16 mouse cellular contexts compared by ENCODE assay signal in the genomic region with DNA sequence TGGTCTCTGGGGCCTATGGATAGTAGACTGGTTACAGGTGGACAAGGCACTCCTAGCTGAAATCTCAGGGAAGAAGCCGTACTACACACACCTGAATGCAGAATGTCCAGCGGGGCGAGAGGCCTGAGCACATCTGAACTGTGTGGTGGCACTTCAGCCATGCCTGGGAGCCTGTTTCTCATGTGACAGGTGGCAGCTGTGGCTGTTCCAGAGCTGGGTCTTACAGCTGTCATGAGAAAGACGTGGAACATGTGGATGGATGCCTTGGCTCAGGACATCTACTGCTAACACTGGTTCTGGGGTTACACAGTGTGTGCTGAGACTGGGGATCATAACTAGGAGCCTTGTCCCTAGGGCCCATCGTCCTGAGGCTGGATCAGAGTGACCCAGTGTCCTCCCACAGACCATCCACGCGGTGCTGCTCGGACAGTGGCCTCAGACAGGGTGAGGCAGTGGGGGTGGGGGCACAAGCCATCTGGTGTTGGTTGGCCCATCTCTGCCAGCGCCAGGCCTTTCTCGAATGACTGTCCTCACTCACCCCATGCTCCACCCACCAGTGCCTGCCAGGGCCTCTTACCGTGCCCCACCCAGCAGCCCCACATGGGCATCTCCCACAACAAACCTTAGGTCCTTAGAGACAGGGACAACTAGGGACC. TPM values are rescaled to one million over a fixed set of nuclear protein-coding genes. Genes with fewer than 3 reads are reported as not detected.
DNase-seq lines count a peak whose midpoint lies in the region; ATAC-seq and TF ChIP-seq lines count a peak whose summit lies in the region.
"Had no signal": no experiment of that assay in that cellular context is flagged by ENCODE, and none has a peak within 500 bp of the region (broad histone marks: within the 10 kb centered on the region; RNA-seq: fewer than 3 reads in every experiment).

No protein-coding gene starts in this region.

- H3K4me1 ChIP-seq in kidney, postnatal 0 days (replicated peaks; ENCODE audit: insufficient read depth, low read length), result 0 out of 2 replicates have a peak, but pooled peaks cover 3% of the 10 kb centered on the region
- peaks cover 13% of the 10 kb centered on the region; the same call in 1 of the 2 replicates for H3K4me1 ChIP-seq in kidney, embryonic 14.5 days (ENCODE audit: control insufficient read depth, insufficient read depth, low read length)

- intact Hi-C loops in gastrocnemius, adult 2 months (cut with DNase I), result no loop called here
- intact Hi-C loops in left cerebral cortex, adult 2 months (cut with DNase I), result no loop called here

- no peak for DNase-seq in kidney, postnatal 0 days (ENCODE audit: low spot score)
- peak; percentile 40 for DNase-seq in adipocyte (ENCODE audit: low spot score)
- peak; percentile 84 for DNase-seq in gastrocnemius, adult 2 months
- no peak for DNase-seq in left cerebral cortex, adult 2 months (ENCODE audit: extremely low spot score in 1 of 2, low spot score in 2 of 2)
- DNase-seq in adrenal gland, postnatal 25 days, result no peak
- DNase-seq: adrenal gland, postnatal 36 days; forebrain, postnatal 0 days; heart, adult 18-20 months; heart, postnatal 4 days; kidney, postnatal 14 days; layer of hippocampus, postnatal 36 days; thymus, postnatal 25 days had no signal

- no peak overlapping the region for H3K27ac ChIP-seq in kidney, postnatal 0 days
- H3K27ac ChIP-seq in kidney, embryonic 14.5 days (ENCODE audit: low read depth, low read length), result no peak overlapping the region
- peak overlapping the region; percentile 75 for H3K27ac ChIP-seq in gastrocnemius, adult 2 months
- H3K27ac ChIP-seq in left cerebral cortex, adult 2 months, result no peak overlapping the region

- ATAC-seq in kidney, postnatal 0 days (replicated peaks; ENCODE audit: low FRiP score, low read depth), result peak; percentile 15; the same call in 1 of the 2 replicates
- ATAC-seq in kidney, embryonic 14.5 days (ENCODE audit: low FRiP score, low TSS enrichment), result no peak
- ATAC-seq: forebrain, postnatal 0 days; midbrain, embryonic 16.5 days had no signal

- no peak for TF ChIP-seq CTCF in kidney, postnatal 0 days (IDR thresholded peaks at IDR 0.05; ENCODE audit: low read depth)
- no peak for TF ChIP-seq CTCF in gastrocnemius, adult 2 months (IDR thresholded peaks at IDR 0.05)
- no peak for TF ChIP-seq CTCF in left cerebral cortex, adult 2 months (IDR thresholded peaks at IDR 0.05)

- 59% methylated on average over 11 of the region's 11 CpGs for WGBS in kidney, postnatal 0 days
- WGBS in kidney, embryonic 14.5 days, result 68% methylated on average over 11 of the region's 11 CpGs

- no peak overlapping the region for H3ac ChIP-seq in myocyte (ENCODE audit: control insufficient read depth, insufficient read length)

- H3K36me3 ChIP-seq in kidney, postnatal 0 days (ENCODE audit: insufficient read depth, low read length), result no peaks in the 10 kb centered on the region
- H3K36me3 ChIP-seq in kidney, embryonic 14.5 days (ENCODE audit: control insufficient read depth, insufficient read depth, low read length), result no peaks in the 10 kb centered on the region
- H3K36me3 ChIP-seq in myocyte (ENCODE audit: control insufficient read depth, insufficient read depth), result no peaks in the 10 kb centered on the region

- no peak overlapping the region for H3K9ac ChIP-seq in kidney, postnatal 0 days (ENCODE audit: low read depth, low read length)
- no peak overlapping the region for H3K9ac ChIP-seq in kidney, embryonic 14.5 days (ENCODE audit: low read depth, low read length)
- H3K9ac ChIP-seq: forebrain, postnatal 0 days had no signal

- H3K27me3 ChIP-seq in kidney, postnatal 0 days (ENCODE audit: insufficient read depth, low read length), result no peaks in the 10 kb centered on the region
- H3K27me3 ChIP-seq in kidney, embryonic 14.5 days (ENCODE audit: control insufficient read depth, insufficient read depth, low read length), result no peaks in the 10 kb centered on the region
- no peaks in the 10 kb centered on the region for H3K27me3 ChIP-seq in myocyte (ENCODE audit: control insufficient read depth, insufficient read depth, insufficient read length)

- H3K4me3 ChIP-seq in kidney, postnatal 0 days (replicated peaks; ENCODE audit: low read depth, low read length), result no peak overlapping the region
- no peak overlapping the region for H3K4me3 ChIP-seq in kidney, embryonic 14.5 days (ENCODE audit: low read length)
- H3K4me3 ChIP-seq in gastrocnemius, adult 2 months, result no peak overlapping the region
- no peak overlapping the region for H3K4me3 ChIP-seq in myocyte
- no peak overlapping the region for H3K4me3 ChIP-seq in left cerebral cortex, adult 2 months

- no peak overlapping the region for H3K4me2 ChIP-seq in kidney, postnatal 0 days (ENCODE audit: low read length)
- H3K4me2 ChIP-seq in kidney, embryonic 14.5 days (replicated peaks; ENCODE audit: low read depth, low read length), result no peak overlapping the region
- H3K4me2 ChIP-seq in myocyte (ENCODE audit: low read depth), result peak overlapping the region; percentile 77

- no peaks in the 10 kb centered on the region for H3K9me3 ChIP-seq in kidney, postnatal 0 days (replicated peaks; ENCODE audit: low read length)
- H3K9me3 ChIP-seq in kidney, embryonic 14.5 days (ENCODE audit: control insufficient read depth, low read length), result no peaks in the 10 kb centered on the region

- H3K79me2 ChIP-seq in myocyte (ENCODE audit: control insufficient read depth, insufficient read depth), result no peaks in the 10 kb centered on the region

- peak; percentile 59 for TF ChIP-seq POLR2A in myocyte (IDR thresholded peaks at IDR 0.05; ENCODE audit: insufficient read length, low read depth)

TF ChIP-seq in myocyte, 11 proteins besides CTCF, POLR2A, EP300 and RAD21:
- peak; percentile 53 to 82 (median 58) for TF ChIP-seq MYOD1 (IDR thresholded peaks at IDR 0.05; ENCODE audit: control insufficient read depth in 1 of 3, insufficient read length in 2 of 3, low read depth in 2 of 3)
- peak; percentile 30 for TF ChIP-seq TCF12 (IDR thresholded peaks at IDR 0.05; ENCODE audit: insufficient read depth, poor library complexity, severe bottlenecking)
- TF ChIP-seq MYOG (IDR thresholded peaks at IDR 0.05; ENCODE audit: control insufficient read depth in 1 of 3, insufficient read depth in 1 of 3, insufficient read length in 2 of 3, low read depth in 2 of 3), result peak; percentile 31 to 79 (median 73)
- peak; percentile 46 for TF ChIP-seq POLR2AphosphoS2 (IDR thresholded peaks at IDR 0.05; ENCODE audit: insufficient read length, low read depth)
- TF ChIP-seq TCF3 (IDR thresholded peaks at IDR 0.05; ENCODE audit: insufficient read length, low read depth), result peak; percentile 58
- TF ChIP-seq SRF (IDR thresholded peaks at IDR 0.05; ENCODE audit: control insufficient read depth, insufficient read length, low read depth), result no peak

RNA-seq across cellular contexts. Expression of gene Spon2, which starts 19.5 kb away (rescaled TPM):
- 6.7 and 7.4 TPM in 2 replicates for polyA plus RNA-seq in kidney, postnatal 0 days (2015; fragmentation: Nextera tagmentation; extraction: Ambion mirVana)
- polyA plus RNA-seq in kidney, embryonic 14.5 days (2014; fragmentation: Nextera tagmentation; extraction: Ambion mirVana), result 3.9 and 4.2 TPM in 2 replicates
- 1 to 10 TPM; 1.4 to 5.4 TPM for total RNA-seq in gastrocnemius, adult 2 months (2021)
- 5.5 TPM for polyA plus RNA-seq in myocyte (2012; fragmentation: generic; extraction: Trizol)
- total RNA-seq in left cerebral cortex, adult 2 months (2021), result under 1 TPM in 1 of 2 experiments, not detected in 1; 0.56 TPM
- 0.39 TPM in 1 of 2 replicates, not detected in the other for total RNA-seq in adrenal gland, postnatal 25 days (2021)
- total RNA-seq: neutrophil, adult 5-6 weeks had no signal

RNA-seq across cellular contexts. Expression of gene Ctbp1, which starts 37.1 kb away (rescaled TPM):
- 252 and 261 TPM in 2 replicates for polyA plus RNA-seq in kidney, postnatal 0 days (2015; fragmentation: Nextera tagmentation; extraction: Ambion mirVana)
- 241 and 398 TPM in 2 replicates for polyA plus RNA-seq in kidney, embryonic 14.5 days (2014; fragmentation: Nextera tagmentation; extraction: Ambion mirVana)
- total RNA-seq in gastrocnemius, adult 2 months (2021), result 100 to 1,000 TPM; 223 to 241 TPM
- polyA plus RNA-seq in myocyte (2012; fragmentation: generic; extraction: Trizol), result 231 TPM
- total RNA-seq in left cerebral cortex, adult 2 months (2021), result 100 to 1,000 TPM; 315 to 319 TPM
- 222 and 223 TPM in 2 replicates for total RNA-seq in adrenal gland, postnatal 25 days (2021)

Comparison
In these comparisons a context has a peak if more than half of its experiments do, and no peak if none do; other contexts are left out.
1. DNase-seq: peak in adipocyte (single experiment) and gastrocnemius, adult 2 months (single experiment); none in kidney, postnatal 0 days (single experiment), left cerebral cortex, adult 2 months (0 of 2) and adrenal gland, postnatal 25 days (single experiment).